Mouse (Mus musculus): ENCODE results near the gene Tmem131.

- TF ChIP-seq CTCF (IDR thresholded peaks at IDR 0.05): no peak
- TF ChIP-seq EP300 (IDR thresholded peaks at IDR 0.05; ENCODE audit: insufficient read depth, low read depth, low read length): no peak
Measured at GRCm38 (mm10) chr1:36892461-36892860, 51.0 kb downstream of the Tmem131 start.
